Mouse (Mus musculus) liver, postnatal 0 days (tissue): ENCODE measurements around the gene Stat3. TPM values are rescaled to one million over a fixed set of nuclear protein-coding genes. Genes with fewer than 3 reads are reported as not detected.

Source experiments
- ATAC-seq: fragments of 200-750 bp; cut with Nextera tagmentation; 2 replicates; pipeline ENCODE4 v1.8.0; 2017; ENCODE audit warnings: mild to moderate bottlenecking, moderate library complexity
- DNase-seq: peaks from one replicate; pipeline ENCODE4 v3.0.0-alpha.2; 2016
- H3K27ac ChIP-seq: fragments of 300-500 bp; sonication (generic); 2 replicates; pipeline ENCODE4 v1.5.1; 2014; ENCODE audit warnings: antibody characterized with exemption, moderate library complexity, mild to moderate bottlenecking, low read depth
- H3K27me3 ChIP-seq: fragments of 300-500 bp; sonication (generic); 2 replicates; pipeline ENCODE4 v1.6.1; 2014; ENCODE audit warnings: low read length, control low read depth, mixed read lengths; ENCODE audit not compliant: insufficient read depth
- H3K36me3 ChIP-seq: fragments of 300-500 bp; sonication (generic); replicated peaks from 2 replicates; pipeline ENCODE4 v1.6.1; 2014; ENCODE audit warnings: mild to moderate bottlenecking, control low read depth, low read length, moderate library complexity, mixed read lengths; ENCODE audit not compliant: insufficient read depth
- H3K4me1 ChIP-seq: fragments of 300-500 bp; sonication (generic); 2 replicates; pipeline ENCODE4 v1.6.1; 2014; ENCODE audit warnings: antibody characterized with exemption, mild to moderate bottlenecking, control low read depth; ENCODE audit not compliant: insufficient read depth
- H3K4me2 ChIP-seq: fragments of 300-500 bp; sonication (generic); 2 replicates; pipeline ENCODE4 v1.6.1; 2014; ENCODE audit warnings: low read depth, mild to moderate bottlenecking, low read length, moderate library complexity, mixed read lengths
- H3K4me3 ChIP-seq: fragments of 300-500 bp; sonication (generic); 2 replicates; pipeline ENCODE4 v1.5.1; 2014; ENCODE audit warnings: low read depth, low read length
- H3K9ac ChIP-seq: fragments of 300-500 bp; sonication (generic); replicated peaks from 2 replicates; pipeline ENCODE4 v1.6.1; 2014; ENCODE audit warnings: mild to moderate bottlenecking, moderate library complexity
- H3K9me3 ChIP-seq: fragments of 300-500 bp; sonication (generic); 2 replicates; pipeline ENCODE4 v1.6.1; 2016; ENCODE audit warnings: mild to moderate bottlenecking, control low read depth, low read length, mixed read lengths
- CTCF ChIP-seq: sonication (generic); IDR thresholded peaks from 2 replicates; pipeline ENCODE4 v1.5.1; 2016; ENCODE audit warnings: antibody characterized with exemption, low read depth
- EP300 ChIP-seq: IDR thresholded peaks from 2 replicates; pipeline ENCODE4 v1.6.1; 2016; ENCODE audit warnings: antibody characterized with exemption, low read depth, mild to moderate bottlenecking
- WGBS: fragments of 180-500 bp; shearing (Covaris S2); extraction: QIAGEN DNeasy Blood & Tissue Kit; methylation state at CpG from one replicate; pipeline ENCODE4 v1.1.7; 2014; ENCODE audit not compliant: insufficient replicate concordance; 5-methylcytosine and 5-hydroxymethylcytosine counted together
- polyA plus RNA-seq: library from polyadenylated mRNA; unstranded; fragments of >200 nt; fragmentation: Nextera tagmentation; extraction: Ambion mirVana; gene quantifications from 2 replicates; pipeline ENCODE4 v1.2.1, GENCODE M21; 2015

The Stat3 gene
- polyA plus RNA-seq, 1 experiment from 2014 or later = 53.7 TPM

GRCm38 (mm10) chr11:100948317-100948716, 9.0 kb upstream of the Stat3 start:
- Histone ChIP-seq H3K9ac (no peak overlapping the region), H3K36me3 (no peaks in the 10 kb centered on the region), H3K4me2 (no peak overlapping the region), H3K4me1 (peaks cover 10% of the 10 kb centered on the region), H3K4me3 (no peak overlapping the region), H3K9me3 (peaks cover 6% of the 10 kb centered on the region), H3K27ac (no peak overlapping the region), H3K27me3 (no peaks in the 10 kb centered on the region)
- TF ChIP-seq CTCF = no peak
- TF ChIP-seq EP300 = no peak
- no peak for DNase-seq
- 27% methylated on average over 4 of the region's 4 CpGs for WGBS
- no peak for ATAC-seq

GRCm38 (mm10) chr11:100947548-100947947, 8.2 kb upstream of the Stat3 start:
- H3K27me3 ChIP-seq = no peaks in the 10 kb centered on the region
- no peak overlapping the region for H3K4me3 ChIP-seq
- H3K4me1 ChIP-seq = peaks cover 10% of the 10 kb centered on the region
- DNase-seq = no peak
- H3K36me3 ChIP-seq = no peaks in the 10 kb centered on the region
- peak; percentile 44; the same call in 1 of the 2 replicates for ATAC-seq
- TF ChIP-seq EP300 (no peak), CTCF (peak; percentile 63)
- H3K27ac ChIP-seq = no peak overlapping the region
- no peak overlapping the region for H3K9ac ChIP-seq
- peaks cover 6% of the 10 kb centered on the region for H3K9me3 ChIP-seq
- H3K4me2 ChIP-seq = no peak overlapping the region

- peaks cover 4% of the 10 kb centered on the region for H3K4me1 ChIP-seq
- TF ChIP-seq EP300 (no peak), CTCF (no peak)
- H3K27me3 ChIP-seq = no peaks in the 10 kb centered on the region
- 49% methylated on average over 4 of the region's 4 CpGs for WGBS
- peaks cover 6% of the 10 kb centered on the region for H3K9me3 ChIP-seq
- DNase-seq (no peak), ATAC-seq (no peak)
- no peak overlapping the region for H3K4me3 ChIP-seq
- H3K4me2 ChIP-seq = no peak overlapping the region
- H3K9ac ChIP-seq = no peak overlapping the region
- H3K36me3 ChIP-seq = no peaks in the 10 kb centered on the region
- no peak overlapping the region for H3K27ac ChIP-seq
Observed at GRCm38 (mm10) chr11:100946862-100947261, 7.5 kb upstream of the Stat3 start.

- H3K4me3 ChIP-seq = no peak overlapping the region
- ATAC-seq (no peak), DNase-seq (no peak)
- no peak overlapping the region for H3K4me2 ChIP-seq
- no peak overlapping the region for H3K27ac ChIP-seq
- H3K9me3 ChIP-seq = peaks cover 3% of the 10 kb centered on the region; the same call in 1 of the 2 replicates
- WGBS = 90% methylated on average over 1 of the region's 1 CpGs
- TF ChIP-seq EP300 = no peak
- TF ChIP-seq CTCF = no peak
- H3K36me3 ChIP-seq = no peaks in the 10 kb centered on the region
- H3K9ac ChIP-seq = no peak overlapping the region
- H3K27me3 ChIP-seq = no peaks in the 10 kb centered on the region
- peaks cover 7% of the 10 kb centered on the region for H3K4me1 ChIP-seq
Observed at GRCm38 (mm10) chr11:100942388-100942787, 3.0 kb upstream of the Stat3 start.

- no peaks in the 10 kb centered on the region for H3K36me3 ChIP-seq
- TF ChIP-seq EP300 = no peak
- TF ChIP-seq CTCF = no peak
- peak; percentile 0; the same call in 1 of the 2 replicates for ATAC-seq
- H3K9me3 ChIP-seq = no peaks in the 10 kb centered on the region
- DNase-seq = peak; percentile 52
- peak overlapping the region; percentile 96 for H3K4me3 ChIP-seq
- H3K27me3 ChIP-seq = no peaks in the 10 kb centered on the region
- H3K27ac ChIP-seq = peak overlapping the region; percentile 99
- WGBS = under 1% methylated on average over 47 of the region's 48 CpGs
- peaks cover 36% of the 10 kb centered on the region for H3K4me1 ChIP-seq
- H3K9ac ChIP-seq = peak overlapping the region; percentile 99
- H3K4me2 ChIP-seq = peak overlapping the region; percentile 93
Observed at GRCm38 (mm10) chr11:100938711-100939511, 429 bp downstream of the Stat3 start.

GRCm38 (mm10) chr11:100938112-100938511, 1.2 kb downstream of the Stat3 start:
- peak; percentile 16 for ATAC-seq
- Histone ChIP-seq H3K27ac (peak overlapping the region; percentile 99), H3K4me3 (peak overlapping the region; percentile 96), H3K9me3 (no peaks in the 10 kb centered on the region), H3K27me3 (no peaks in the 10 kb centered on the region), H3K36me3 (no peaks in the 10 kb centered on the region), H3K9ac (peak overlapping the region; percentile 99; the same call in 1 of the 2 replicates), H3K4me1 (peaks cover 43% of the 10 kb centered on the region), H3K4me2 (peak overlapping the region; percentile 93)
- WGBS = 7% methylated on average over 5 of the region's 5 CpGs
- TF ChIP-seq CTCF (no peak), EP300 (peak; percentile 76)
- DNase-seq = peak; percentile 61
